Mouse (Mus musculus) olfactory bulb, adult 2 months (tissue): ENCODE results near the gene Pttg1. TPM values are rescaled to one million over a fixed set of nuclear protein-coding genes. Genes with fewer than 3 reads are reported as not detected.

Source experiments
- H3K27ac ChIP-seq: fragments of 200-500 bp; 2 replicates; pipeline ENCODE4 v1.5.1; 2012; ENCODE audit warnings: low read depth, low read length; ENCODE audit not compliant: insufficient read depth
- H3K4me1 ChIP-seq: fragments of 200-500 bp; 2 replicates; pipeline ENCODE4 v1.6.1; 2012; ENCODE audit warnings: low read length; ENCODE audit not compliant: control insufficient read depth, insufficient read depth
- H3K4me3 ChIP-seq: fragments of 200-500 bp; 2 replicates; pipeline ENCODE4 v1.5.1; 2012; ENCODE audit warnings: mild to moderate bottlenecking, low read depth, low read length, moderate library complexity; ENCODE audit not compliant: insufficient read depth
- CTCF ChIP-seq: fragments of 200-500 bp; IDR thresholded peaks from 2 replicates; pipeline ENCODE4 v1.5.1; 2012; ENCODE audit warnings: low read depth, mild to moderate bottlenecking, low read length, moderate library complexity; ENCODE audit not compliant: insufficient read depth
- POLR2A ChIP-seq: fragments of 200-500 bp; IDR thresholded peaks from 2 replicates; pipeline ENCODE4 v1.6.1; 2012; ENCODE audit warnings: mild to moderate bottlenecking, low read depth, low read length, moderate library complexity; ENCODE audit not compliant: insufficient read depth
- WGBS: fragments of 180-500 bp; shearing (Covaris S2); methylation state at CpG from one replicate; pipeline ENCODE4 v1.1.7; 2018; 5-methylcytosine and 5-hydroxymethylcytosine counted together
- polyA plus RNA-seq: library from polyadenylated mRNA; stranded (reverse); fragments of >200 nt; gene quantifications from 2 replicates; pipeline ENCODE4 v1.2.4, GENCODE M21; 2012; ENCODE audit warnings: low replicate concordance; ENCODE audit not compliant: missing spikeins, insufficient read depth, insufficient read length

Gene Pttg1
- polyA plus RNA-seq, 1 experiment, result not detected

DNA sequence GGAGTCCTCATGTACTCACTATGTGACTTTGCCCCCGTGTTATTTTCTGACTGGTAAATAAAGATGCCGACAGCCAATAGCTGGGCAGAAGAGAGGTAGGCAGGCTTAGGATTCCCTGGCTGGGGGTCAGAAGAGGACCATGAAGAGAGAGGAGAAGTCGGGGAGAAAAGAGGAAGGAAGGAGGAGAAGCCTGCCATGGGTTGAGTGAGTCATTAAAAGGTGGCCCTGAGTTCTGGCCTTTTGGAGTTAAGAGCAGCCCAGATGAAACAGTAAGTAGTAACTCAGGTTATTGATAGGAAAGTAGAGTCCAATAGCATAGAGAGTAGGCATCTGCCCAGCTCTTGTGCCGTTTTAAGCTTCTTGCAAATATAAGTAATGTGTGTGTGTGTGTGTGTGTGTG lies 25.3 kb upstream of the Pttg1 start:
- TF ChIP-seq CTCF, result no peak
- TF ChIP-seq POLR2A, result no peak
- WGBS, result 56% methylated on average over 4 of the region's 4 CpGs
- Histone ChIP-seq H3K4me3 (no peak overlapping the region), H3K27ac (no peak overlapping the region), H3K4me1 (no peaks in the 10 kb centered on the region)

GRCm38 (mm10) chr11:43449916-43450315 lies 23.9 kb upstream of the Pttg1 start:
- TF ChIP-seq CTCF (no peak), POLR2A (no peak)
- Histone ChIP-seq H3K27ac (no peak overlapping the region), H3K4me3 (no peak overlapping the region), H3K4me1 (no peaks in the 10 kb centered on the region)
- 84% methylated on average over 2 of the region's 2 CpGs for WGBS

DNA sequence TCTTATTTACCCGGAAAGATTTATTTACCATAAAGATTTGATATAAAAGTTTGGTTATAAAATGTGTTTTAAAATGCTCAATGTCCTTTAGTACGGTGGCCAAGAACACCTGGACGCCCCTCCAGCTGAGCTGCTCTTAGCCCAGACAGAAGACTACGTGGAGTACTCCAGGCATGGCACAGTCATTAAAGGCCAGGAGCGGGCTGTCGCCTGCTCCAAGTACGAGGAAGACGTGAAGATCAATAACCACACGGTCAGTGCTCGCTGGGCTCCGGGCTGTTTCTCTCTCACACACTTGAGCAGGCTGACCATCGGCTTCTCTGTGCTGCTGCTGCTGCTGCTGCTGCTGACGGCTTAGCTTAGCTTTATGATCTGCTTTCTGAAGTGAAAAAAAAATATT lies 17.1 kb upstream of the Pttg1 start:
- WGBS, result 96% methylated on average over 13 of the region's 13 CpGs
- Histone ChIP-seq H3K4me1 (no peaks in the 10 kb centered on the region), H3K27ac (no peak overlapping the region), H3K4me3 (no peak overlapping the region)
- TF ChIP-seq CTCF, result no peak
- no peak for TF ChIP-seq POLR2A

DNA sequence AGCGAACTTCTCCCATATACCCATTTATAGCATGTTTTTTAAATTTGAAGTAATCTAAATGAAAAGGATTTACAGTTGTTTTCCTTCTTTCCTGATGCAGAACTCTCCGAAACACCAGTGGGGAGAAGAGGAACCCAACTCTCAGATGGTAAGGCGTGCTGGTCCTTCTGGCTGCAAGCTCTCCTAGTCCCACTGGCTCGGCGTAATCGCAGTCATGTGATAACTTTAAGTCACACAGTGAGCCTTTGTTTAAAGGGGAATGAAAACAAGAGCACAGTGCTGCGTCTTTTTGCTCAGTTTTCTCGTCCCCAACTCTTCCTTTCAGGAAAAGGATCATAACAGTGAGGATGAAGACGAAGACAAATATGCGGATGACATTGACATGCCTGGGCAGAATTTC lies 15.1 kb upstream of the Pttg1 start:
- TF ChIP-seq POLR2A, result no peak
- TF ChIP-seq CTCF, result no peak
- Histone ChIP-seq H3K27ac (no peak overlapping the region), H3K4me3 (no peak overlapping the region), H3K4me1 (no peaks in the 10 kb centered on the region)
- WGBS, result 93% methylated on average over 10 of the region's 10 CpGs

- no peak for TF ChIP-seq POLR2A
- TF ChIP-seq CTCF, result no peak
- no peaks in the 10 kb centered on the region for H3K4me1 ChIP-seq
- no peak overlapping the region for H3K27ac ChIP-seq
- WGBS, result 3% methylated on average over 9 of the region's 9 CpGs
- H3K4me3 ChIP-seq, result peak overlapping the region; percentile 63
Observed at GRCm38 (mm10) chr11:43434024-43434407, 8.0 kb upstream of the Pttg1 start.

- Histone ChIP-seq H3K27ac (no peak within 1 kb of the TSS), H3K4me3 (peak within 1 kb of the TSS; percentile 63), H3K4me1 (no peaks in the 10 kb centered on the region)
- TF ChIP-seq CTCF (no peak), POLR2A (peak; percentile 44)
- WGBS, result 5% methylated on average over 38 of the region's 38 CpGs
Observed at GRCm38 (mm10) chr11:43433254-43434023, 7.4 kb upstream of the Pttg1 start, which contains the start of gene Slu7. TSS of gene Slu7 (plus strand) at chr11:43433744.

DNA sequence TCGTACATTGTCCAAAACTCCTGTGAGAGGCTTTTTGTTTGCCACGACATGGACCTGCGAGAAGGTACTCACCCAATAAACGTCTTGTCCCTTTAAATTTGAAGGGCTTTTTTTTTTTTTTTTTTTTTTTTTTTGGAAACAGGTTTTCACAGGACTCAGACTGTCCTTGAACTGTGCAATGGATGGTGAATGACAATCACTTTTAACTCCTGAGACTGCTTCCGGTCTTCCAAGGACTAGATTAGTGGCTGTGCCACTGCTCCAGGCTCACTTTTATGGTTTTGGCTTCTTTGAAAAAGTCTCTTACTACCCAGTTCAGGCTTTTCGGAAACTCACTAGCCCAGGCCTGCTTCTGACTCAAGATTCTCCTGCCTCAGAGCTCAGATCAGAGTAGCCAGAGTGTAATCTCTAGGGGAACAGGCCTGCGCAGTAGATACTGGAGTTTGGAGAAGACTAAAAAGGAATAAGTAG lies 398 bp upstream of the Pttg1 start:
- Histone ChIP-seq H3K4me1 (peaks cover 3% of the 10 kb centered on the region; the same call in 1 of the 2 replicates), H3K27ac (peak overlapping the region; percentile 52), H3K4me3 (peak overlapping the region; percentile 66; the same call in 1 of the 2 replicates)
- WGBS, result 16% methylated on average over 7 of the region's 7 CpGs
- TF ChIP-seq POLR2A, result no peak

GRCm38 (mm10) chr11:43425166-43425709 lies 813 bp downstream of the Pttg1 start:
- Histone ChIP-seq H3K27ac (no peak overlapping the region), H3K4me3 (peak overlapping the region; percentile 7; the same call in 1 of the 2 replicates), H3K4me1 (peaks cover 3% of the 10 kb centered on the region; the same call in 1 of the 2 replicates)
- TF ChIP-seq POLR2A (no peak), CTCF (no peak)
- WGBS, result 92% methylated on average over 9 of the region's 9 CpGs

- TF ChIP-seq POLR2A, result no peak
- TF ChIP-seq CTCF, result no peak
- Histone ChIP-seq H3K27ac (no peak overlapping the region), H3K4me3 (no peak overlapping the region), H3K4me1 (peaks cover 3% of the 10 kb centered on the region; the same call in 1 of the 2 replicates)
- WGBS, result 77% methylated on average over 5 of the region's 5 CpGs
Observed at GRCm38 (mm10) chr11:43424386-43424785, 1.7 kb downstream of the Pttg1 start.
